Mouse (Mus musculus): ENCODE measurements around the gene Dact3. TPM values are rescaled to one million over a fixed set of nuclear protein-coding genes. Genes with fewer than 3 reads are reported as not detected.

The Dact3 gene
- polyA plus RNA-seq (2012; rRNA removed) = 0.46 and 0.71 TPM in 2 replicates

GRCm38 (mm10) chr7:16875310-16875325 lies at the start of gene Dact3:
Gene Dact3, plus strand, starts transcription at chr7:16875317.

GRCm38 (mm10) chr7:16842645-16843063 lies 32.5 kb upstream of the Dact3 start, which contains the start of gene Prkd2:
Gene Prkd2, plus strand, starts transcription at chr7:16842902.

GRCm38 (mm10) chr7:16891641-16892351 lies 16.7 kb downstream of the Dact3 start, which contains the start of gene Gng8:
Gene Gng8, plus strand, starts transcription at chr7:16891786.

GRCm38 (mm10) chr7:16906281-16906680 lies 31.2 kb downstream of the Dact3 start, which contains the start of gene Ptgir:
Gene Ptgir, plus strand, starts transcription at chr7:16906490.

GRCm38 (mm10) chr7:16924037-16924834 lies 49.1 kb downstream of the Dact3 start, which contains the start of gene Calm3:
Gene Calm3, minus strand, starts transcription at chr7:16924114.

Other genes with a start within 250 kb of the Dact3 start
- gene Ceacam15, start 199.6 kb upstream of the Dact3 start, polyA plus RNA-seq (2012; rRNA removed) = not detected in 2 replicates
- not detected in 2 replicates for gene Ceacam9, start 153.4 kb upstream of the Dact3 start, polyA plus RNA-seq (2012; rRNA removed)
- gene Ap2s1, start 136.9 kb upstream of the Dact3 start, polyA plus RNA-seq (2012; rRNA removed) = 155 and 180 TPM in 2 replicates
- 128 and 153 TPM in 2 replicates for gene Slc1a5, start 94.0 kb upstream of the Dact3 start, polyA plus RNA-seq (2012; rRNA removed)
- 36.0 and 43.2 TPM in 2 replicates for gene Strn4, start 59.4 kb upstream of the Dact3 start, polyA plus RNA-seq (2012; rRNA removed)
- 5.4 and 5.7 TPM in 2 replicates for gene Fkrp, start 58.6 kb upstream of the Dact3 start, polyA plus RNA-seq (2012; rRNA removed)
- 2.5 and 2.8 TPM in 2 replicates for gene Prkd2, start 32.4 kb upstream of the Dact3 start, polyA plus RNA-seq (2012; rRNA removed)
- 0.18 and 0.40 TPM in 2 replicates for gene Gng8, start 16.5 kb downstream of the Dact3 start, polyA plus RNA-seq (2012; rRNA removed)
- gene Ptgir, start 31.2 kb downstream of the Dact3 start, polyA plus RNA-seq (2012; rRNA removed) = 0.81 and 0.86 TPM in 2 replicates
- gene Calm3, start 48.8 kb downstream of the Dact3 start, polyA plus RNA-seq (2012; rRNA removed) = 87.2 and 93.1 TPM in 2 replicates
- 0.05 and 0.26 TPM in 2 replicates for gene Pnmal2, start 69.4 kb downstream of the Dact3 start, polyA plus RNA-seq (2012; rRNA removed)
- gene Pnmal1, start 84.4 kb downstream of the Dact3 start, polyA plus RNA-seq (2012; rRNA removed) = under 0.01 and 0.02 TPM in 2 replicates
- under 0.01 TPM in 2 replicates for gene Gm42372, start 107.8 kb downstream of the Dact3 start, polyA plus RNA-seq (2012; rRNA removed)
- gene Ccdc8, start 117.4 kb downstream of the Dact3 start, polyA plus RNA-seq (2012; rRNA removed) = 2.4 and 2.5 TPM in 2 replicates
- gene Ppp5c, start 152.6 kb downstream of the Dact3 start, polyA plus RNA-seq (2012; rRNA removed) = 57.7 and 62.8 TPM in 2 replicates
- gene Hif3a, start 187.1 kb downstream of the Dact3 start, polyA plus RNA-seq (2012; rRNA removed) = 8.1 and 10.3 TPM in 2 replicates
- 0.05 and 0.16 TPM in 2 replicates for gene Psg16, start 198.7 kb downstream of the Dact3 start, polyA plus RNA-seq (2012; rRNA removed)